Mouse (Mus musculus): ENCODE measurements around the gene Vps52. TPM values are rescaled to one million over a fixed set of nuclear protein-coding genes. Genes with fewer than 3 reads are reported as not detected.

The Vps52 gene
- total RNA-seq, 2 experiments from 2014 or later: 80.0 to 84.8 TPM

- peak; percentile 74 to 75 for DNase-seq
Observed at GRCm38 (mm10) chr17:33920282-33921097, 35.1 kb upstream of the Vps52 start.

GRCm38 (mm10) chr17:33921361-33921760 is 34.3 kb upstream of the Vps52 start:
- no peak for DNase-seq

- no peak for DNase-seq
Observed at GRCm38 (mm10) chr17:33924577-33925283, 30.9 kb upstream of the Vps52 start.

- DNase-seq: no peak
Observed at GRCm38 (mm10) chr17:33925406-33926116, 30.1 kb upstream of the Vps52 start.

GRCm38 (mm10) chr17:33926207-33926932 is 29.2 kb upstream of the Vps52 start:
- no peak for DNase-seq

- DNase-seq: no peak
Observed at GRCm38 (mm10) chr17:33928251-33928947, 27.2 kb upstream of the Vps52 start.

GRCm38 (mm10) chr17:33929371-33930279 is 26.0 kb upstream of the Vps52 start, which contains the start of gene Rgl2:
Gene Rgl2 (plus strand): TSS chr17:33929543.
- peak; percentile 92 to 94 for DNase-seq

- peak; percentile 71 to 72 for DNase-seq
Observed at GRCm38 (mm10) chr17:33930280-33931158, 25.1 kb upstream of the Vps52 start.

GRCm38 (mm10) chr17:33931159-33931866 is 24.3 kb upstream of the Vps52 start:
- no peak for DNase-seq

- DNase-seq: no peak
Observed at GRCm38 (mm10) chr17:33931947-33932346, 23.7 kb upstream of the Vps52 start.

- DNase-seq: no peak
Observed at GRCm38 (mm10) chr17:33932448-33932847, 23.2 kb upstream of the Vps52 start.

GRCm38 (mm10) chr17:33932970-33933369 is 22.6 kb upstream of the Vps52 start:
- no peak for DNase-seq

- no peak for DNase-seq
Observed at GRCm38 (mm10) chr17:33935422-33936055, 20.1 kb upstream of the Vps52 start.

- DNase-seq: no peak
Observed at GRCm38 (mm10) chr17:33936993-33937392, 18.6 kb upstream of the Vps52 start.

- no peak for DNase-seq
Observed at GRCm38 (mm10) chr17:33938783-33939182, 16.8 kb upstream of the Vps52 start.

- DNase-seq: peak; percentile 83 to 86
Observed at GRCm38 (mm10) chr17:33940206-33940805, 15.3 kb upstream of the Vps52 start, which contains the start of the genes Pfdn6 and Wdr46. Gene Pfdn6 (minus strand): TSS chr17:33940343. Gene Wdr46 (plus strand): TSS chr17:33940660.

GRCm38 (mm10) chr17:33940981-33941380 is 14.6 kb upstream of the Vps52 start:
- no peak for DNase-seq

GRCm38 (mm10) chr17:33941381-33941780 is 14.2 kb upstream of the Vps52 start:
- no peak for DNase-seq

Measured in layer of hippocampus, postnatal 36 days (tissue).